Mouse (Mus musculus) naive thymus-derived CD4-positive, alpha-beta T cell, adult 2 months (primary cell): ENCODE measurements at regions not wholly inside any gene's neighbourhood (a gene's known extent, or its start where the extent isn't known, plus 50 kb on each side); places are given as distances from the start of the nearest gene placed in this dataset.

ENCODE experiments used
- DNase-seq: peaks from one replicate; pipeline ENCODE4 v3.0.0-alpha.2; 2011; ENCODE audit warnings: low read depth

- DNase-seq: no peak
Observed at GRCm38 (mm10) chr7:137751151-137751859, 313.9 kb downstream of the Glrx3 start.

- no peak for DNase-seq
Observed at GRCm38 (mm10) chr7:137765961-137766360, 328.5 kb downstream of the Glrx3 start.

- no peak for DNase-seq
Observed at GRCm38 (mm10) chr7:137766721-137767120, 329.3 kb downstream of the Glrx3 start.

GRCm38 (mm10) chr7:137773051-137773964 lies 335.9 kb downstream of the Glrx3 start:
- no peak for DNase-seq

- no peak for DNase-seq
Observed at GRCm38 (mm10) chr7:137773965-137774310, 336.5 kb downstream of the Glrx3 start.

GRCm38 (mm10) chr7:137783954-137784353 lies 346.5 kb downstream of the Glrx3 start:
- no peak for DNase-seq

GRCm38 (mm10) chr7:137805361-137805760 lies 367.9 kb downstream of the Glrx3 start:
- no peak for DNase-seq

- no peak for DNase-seq
Observed at GRCm38 (mm10) chr7:137812839-137813238, 375.4 kb downstream of the Glrx3 start.

GRCm38 (mm10) chr7:137840520-137840919 lies 403.1 kb downstream of the Glrx3 start:
- DNase-seq: no peak

GRCm38 (mm10) chr7:137841044-137841443 lies 403.6 kb downstream of the Glrx3 start:
- DNase-seq: no peak

GRCm38 (mm10) chr7:137841456-137842100 lies 404.2 kb downstream of the Glrx3 start:
- no peak for DNase-seq

GRCm38 (mm10) chr7:137847856-137848255 lies 410.4 kb downstream of the Glrx3 start:
- DNase-seq: no peak

GRCm38 (mm10) chr7:137851061-137851460 lies 413.6 kb downstream of the Glrx3 start:
- no peak for DNase-seq

- DNase-seq: no peak
Observed at GRCm38 (mm10) chr7:137859681-137860080, 422.3 kb downstream of the Glrx3 start.

GRCm38 (mm10) chr7:137860520-137860919 lies 423.1 kb downstream of the Glrx3 start:
- DNase-seq: no peak

GRCm38 (mm10) chr7:137864912-137865311 lies 427.5 kb downstream of the Glrx3 start:
- DNase-seq: no peak

- no peak for DNase-seq
Observed at GRCm38 (mm10) chr7:137865457-137865856, 428.0 kb downstream of the Glrx3 start.

GRCm38 (mm10) chr7:137866880-137867279 lies 429.5 kb downstream of the Glrx3 start:
- no peak for DNase-seq

GRCm38 (mm10) chr7:137868501-137868900 lies 431.1 kb downstream of the Glrx3 start:
- no peak for DNase-seq

GRCm38 (mm10) chr7:137875306-137875705 lies 437.9 kb downstream of the Glrx3 start:
- DNase-seq: no peak

- DNase-seq: no peak
Observed at GRCm38 (mm10) chr7:137879296-137879695, 441.9 kb downstream of the Glrx3 start.

GRCm38 (mm10) chr7:137882876-137883275 lies 445.5 kb downstream of the Glrx3 start:
- DNase-seq: no peak

GRCm38 (mm10) chr7:137883701-137884100 lies 446.3 kb downstream of the Glrx3 start:
- DNase-seq: no peak
